Mouse (Mus musculus): ENCODE measurements around the gene Trappc5. TPM values are rescaled to one million over a fixed set of nuclear protein-coding genes. Genes with fewer than 3 reads are reported as not detected.

The Trappc5 gene
- polyA plus RNA-seq, 1 experiment from 2014 or later, result 29.9 TPM

DNA sequence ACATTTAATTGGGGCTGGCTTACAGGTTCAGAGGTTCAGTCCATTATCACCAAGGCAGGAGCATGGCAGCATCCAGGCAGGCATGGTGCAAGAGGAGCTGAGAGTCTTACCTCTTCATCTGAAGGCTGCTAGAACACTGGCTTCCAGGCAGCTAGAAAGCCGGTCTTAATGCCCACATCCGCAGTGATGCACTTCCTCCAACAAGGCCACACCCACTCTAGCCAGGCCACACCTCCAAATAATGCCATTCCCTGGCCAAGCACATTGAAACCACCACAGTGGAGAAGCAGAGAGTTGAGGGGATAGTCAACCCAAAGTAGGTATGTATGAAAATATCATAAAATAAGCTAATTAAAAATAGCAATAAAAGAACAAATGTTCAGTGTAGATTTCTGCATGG, 5.7 kb upstream of the Trappc5 start:
- H3K4me3 ChIP-seq (ENCODE audit: low read length), result no peak overlapping the region
- H3K4me2 ChIP-seq (replicated peaks; ENCODE audit: low read depth, low read length), result no peak overlapping the region
- no peaks in the 10 kb centered on the region for H3K4me1 ChIP-seq (ENCODE audit: control insufficient read depth, insufficient read depth, low read length)
- no peak overlapping the region for H3K27ac ChIP-seq (ENCODE audit: low read depth, low read length)
- H3K9me3 ChIP-seq (ENCODE audit: control insufficient read depth, low read length), result no peaks in the 10 kb centered on the region
- H3K27me3 ChIP-seq (ENCODE audit: control insufficient read depth, insufficient read depth, low read length), result no peaks in the 10 kb centered on the region
- H3K9ac ChIP-seq (ENCODE audit: low read depth, low read length), result no peak overlapping the region
- WGBS, result 72% methylated on average over 2 of the region's 2 CpGs
- H3K36me3 ChIP-seq (ENCODE audit: control insufficient read depth, insufficient read depth, low read length), result no peaks in the 10 kb centered on the region
- no peak for ATAC-seq (ENCODE audit: low FRiP score, low TSS enrichment)

DNA sequence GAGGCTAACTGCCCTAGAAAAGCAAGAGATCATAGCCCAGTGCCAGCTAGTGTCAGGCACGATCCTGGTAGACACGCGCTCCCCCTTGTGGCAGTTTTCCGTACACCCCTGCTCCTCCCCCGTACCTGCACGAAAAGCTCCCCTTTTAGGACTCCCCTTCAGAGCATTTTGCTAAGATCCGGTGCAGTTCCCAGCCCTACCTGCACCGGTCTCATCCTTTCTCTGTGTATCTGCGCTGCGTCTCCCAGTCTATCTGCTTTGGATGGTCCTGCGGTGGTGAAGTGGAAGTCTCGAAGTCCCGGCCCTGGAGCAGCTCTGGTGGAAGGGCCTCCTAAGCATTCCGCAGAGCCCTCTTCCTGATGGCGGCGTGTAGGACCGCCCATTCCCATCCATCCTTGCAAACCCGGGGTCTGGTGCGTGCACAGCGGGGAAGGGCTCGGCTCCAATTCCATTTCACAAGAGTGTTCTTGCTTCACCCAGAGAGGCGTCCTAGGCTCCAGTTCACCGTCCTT, 4.1 kb upstream of the Trappc5 start, which contains the start of gene Fcor:
Gene Fcor (minus strand): TSS at position 383 of the 512 bp plus-strand sequence.
- Histone ChIP-seq H3K9ac (ENCODE audit: low read depth, low read length) (peak within 1 kb of the TSS; percentile 53), H3K27ac (ENCODE audit: low read depth, low read length) (peak within 1 kb of the TSS; percentile 42; the same call in 1 of the 2 replicates), H3K27me3 (ENCODE audit: control insufficient read depth, insufficient read depth, low read length) (no peaks in the 10 kb centered on the region), H3K9me3 (ENCODE audit: control insufficient read depth, low read length) (no peaks in the 10 kb centered on the region), H3K36me3 (ENCODE audit: control insufficient read depth, insufficient read depth, low read length) (no peaks in the 10 kb centered on the region), H3K4me3 (ENCODE audit: low read length) (peak within 1 kb of the TSS; percentile 41), H3K4me2 (replicated peaks; ENCODE audit: low read depth, low read length) (peak within 1 kb of the TSS; percentile 59), H3K4me1 (ENCODE audit: control insufficient read depth, insufficient read depth, low read length) (no peaks in the 10 kb centered on the region)
- WGBS, result under 1% methylated on average over 23 of the region's 23 CpGs
- peak; percentile 81 for ATAC-seq (ENCODE audit: low FRiP score, low TSS enrichment)

DNA sequence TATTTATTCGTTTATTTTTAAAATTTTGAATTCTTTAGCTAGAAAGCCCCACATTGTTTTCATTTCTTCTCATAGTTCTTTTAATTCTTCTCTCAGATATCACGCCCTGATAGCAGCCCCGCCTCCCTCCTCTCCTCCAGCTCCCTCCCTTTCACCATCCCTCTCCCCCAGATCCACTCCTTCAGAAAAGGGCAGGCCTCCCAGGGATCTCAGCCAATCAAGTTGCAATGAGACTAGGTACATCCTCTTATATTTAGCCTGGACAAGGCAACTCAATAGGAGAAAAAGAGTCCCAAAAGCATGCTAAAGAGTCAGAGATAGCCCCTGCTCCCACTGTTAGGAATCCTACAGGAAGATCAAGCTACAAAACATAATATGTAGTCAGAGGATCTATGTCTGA, 1.4 kb upstream of the Trappc5 start:
- no peaks in the 10 kb centered on the region; the same call in 1 of the 2 replicates for H3K4me1 ChIP-seq (ENCODE audit: control insufficient read depth, insufficient read depth, low read length)
- H3K27me3 ChIP-seq (ENCODE audit: control insufficient read depth, insufficient read depth, low read length), result no peaks in the 10 kb centered on the region
- H3K9ac ChIP-seq (ENCODE audit: low read depth, low read length), result no peak overlapping the region
- no peaks in the 10 kb centered on the region for H3K9me3 ChIP-seq (ENCODE audit: control insufficient read depth, low read length)
- no peak overlapping the region for H3K4me3 ChIP-seq (ENCODE audit: low read length)
- no peak overlapping the region for H3K27ac ChIP-seq (ENCODE audit: low read depth, low read length)
- peaks cover 8% of the 10 kb centered on the region; the same call in 1 of the 2 replicates for H3K36me3 ChIP-seq (ENCODE audit: control insufficient read depth, insufficient read depth, low read length)
- no peak overlapping the region for H3K4me2 ChIP-seq (replicated peaks; ENCODE audit: low read depth, low read length)
- 52% methylated on average over 3 of the region's 3 CpGs for WGBS
- no peak for ATAC-seq (ENCODE audit: low FRiP score, low TSS enrichment)

DNA sequence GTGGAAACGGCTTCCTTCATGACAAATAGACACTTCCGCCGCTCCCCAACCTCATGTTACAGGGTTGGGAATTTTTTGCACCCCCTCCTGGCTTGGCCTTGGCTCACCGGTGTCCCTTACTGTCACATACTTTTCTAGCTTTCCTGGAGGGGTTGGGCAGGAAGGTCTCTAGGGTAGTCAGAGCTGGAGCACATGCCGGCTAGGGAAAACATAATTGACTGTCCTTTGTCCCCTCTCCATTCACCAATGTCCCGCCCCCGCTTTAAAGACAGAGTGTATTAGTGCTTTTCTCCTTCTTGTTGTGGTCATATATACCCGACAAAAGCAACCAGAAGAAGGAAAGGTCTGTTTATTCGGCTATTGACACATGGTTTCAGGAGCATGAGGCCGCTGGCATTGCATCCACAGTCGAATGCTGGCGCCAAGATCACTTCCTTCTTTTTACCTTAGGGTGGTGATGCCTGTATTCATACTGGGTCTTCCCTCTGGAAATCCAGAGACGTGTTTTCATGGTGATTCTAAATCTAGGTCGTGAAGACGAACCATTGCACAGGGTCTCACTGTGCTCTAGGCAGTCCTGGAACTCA, 987 bp downstream of the Trappc5 start:
- Histone ChIP-seq H3K4me1 (ENCODE audit: control insufficient read depth, insufficient read depth, low read length) (no peaks in the 10 kb centered on the region; the same call in 1 of the 2 replicates), H3K27me3 (ENCODE audit: control insufficient read depth, insufficient read depth, low read length) (no peaks in the 10 kb centered on the region), H3K36me3 (ENCODE audit: control insufficient read depth, insufficient read depth, low read length) (peaks cover 22% of the 10 kb centered on the region), H3K4me3 (ENCODE audit: low read length) (peak overlapping the region; percentile 72), H3K9me3 (ENCODE audit: control insufficient read depth, low read length) (no peaks in the 10 kb centered on the region), H3K27ac (ENCODE audit: low read depth, low read length) (peak overlapping the region; percentile 84; the same call in 1 of the 2 replicates), H3K9ac (ENCODE audit: low read depth, low read length) (peak overlapping the region; percentile 93), H3K4me2 (replicated peaks; ENCODE audit: low read depth, low read length) (peak overlapping the region; percentile 56)
- ATAC-seq (ENCODE audit: low FRiP score, low TSS enrichment), result peak; percentile 16; the same call in 1 of the 2 replicates
- 3% methylated on average over 15 of the region's 15 CpGs for WGBS

DNA sequence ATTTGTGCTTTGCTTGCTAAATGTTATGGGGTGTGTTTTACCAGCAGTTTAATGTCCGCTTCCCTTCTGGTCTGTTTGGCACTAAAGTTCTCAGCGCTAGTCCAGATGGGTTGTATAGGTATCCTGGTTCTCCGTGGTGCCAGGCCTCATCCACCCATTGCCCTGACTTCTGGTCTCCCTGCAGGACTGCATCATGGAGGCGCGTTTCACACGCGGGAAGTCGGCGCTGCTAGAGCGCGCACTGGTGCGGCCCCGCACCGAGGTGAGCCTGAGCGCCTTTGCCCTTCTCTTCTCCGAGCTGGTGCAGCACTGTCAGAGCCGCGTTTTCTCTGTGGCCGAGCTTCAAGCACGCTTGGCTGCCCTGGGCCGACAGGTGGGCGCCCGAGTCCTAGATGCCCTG, 2.7 kb downstream of the Trappc5 start:
- 96% methylated on average over 23 of the region's 23 CpGs for WGBS
- H3K27ac ChIP-seq (ENCODE audit: low read depth, low read length), result no peak overlapping the region
- H3K27me3 ChIP-seq (ENCODE audit: control insufficient read depth, insufficient read depth, low read length), result no peaks in the 10 kb centered on the region
- ATAC-seq (ENCODE audit: low FRiP score, low TSS enrichment), result no peak
- H3K36me3 ChIP-seq (ENCODE audit: control insufficient read depth, insufficient read depth, low read length), result peaks cover 22% of the 10 kb centered on the region
- H3K4me2 ChIP-seq (replicated peaks; ENCODE audit: low read depth, low read length), result no peak overlapping the region
- H3K9me3 ChIP-seq (ENCODE audit: control insufficient read depth, low read length), result no peaks in the 10 kb centered on the region
- no peaks in the 10 kb centered on the region; the same call in 1 of the 2 replicates for H3K4me1 ChIP-seq (ENCODE audit: control insufficient read depth, insufficient read depth, low read length)
- no peak overlapping the region for H3K9ac ChIP-seq (ENCODE audit: low read depth, low read length)
- H3K4me3 ChIP-seq (ENCODE audit: low read length), result no peak overlapping the region

DNA sequence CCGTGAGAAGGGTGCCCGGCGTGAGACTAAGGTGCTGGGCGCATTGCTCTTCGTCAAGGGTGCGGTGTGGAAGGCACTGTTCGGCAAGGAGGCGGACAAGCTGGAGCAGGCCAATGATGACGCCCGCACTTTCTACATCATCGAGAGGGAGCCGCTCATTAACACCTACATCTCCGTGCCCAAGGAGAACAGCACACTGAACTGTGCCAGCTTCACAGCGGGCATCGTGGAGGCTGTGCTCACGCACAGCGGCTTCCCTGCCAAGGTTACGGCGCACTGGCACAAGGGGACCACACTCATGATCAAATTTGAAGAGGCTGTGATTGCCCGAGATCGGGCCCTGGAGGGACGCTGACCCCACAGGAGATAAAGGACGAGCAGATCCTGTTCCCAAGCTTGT, 3.1 kb downstream of the Trappc5 start:
- Histone ChIP-seq H3K9ac (ENCODE audit: low read depth, low read length) (no peak overlapping the region), H3K4me3 (ENCODE audit: low read length) (no peak overlapping the region), H3K27me3 (ENCODE audit: control insufficient read depth, insufficient read depth, low read length) (no peaks in the 10 kb centered on the region), H3K4me2 (replicated peaks; ENCODE audit: low read depth, low read length) (no peak overlapping the region), H3K36me3 (ENCODE audit: control insufficient read depth, insufficient read depth, low read length) (peaks cover 22% of the 10 kb centered on the region), H3K9me3 (ENCODE audit: control insufficient read depth, low read length) (no peaks in the 10 kb centered on the region), H3K4me1 (ENCODE audit: control insufficient read depth, insufficient read depth, low read length) (no peaks in the 10 kb centered on the region; the same call in 1 of the 2 replicates), H3K27ac (ENCODE audit: low read depth, low read length) (no peak overlapping the region)
- 94% methylated on average over 23 of the region's 23 CpGs for WGBS
- no peak for ATAC-seq (ENCODE audit: low FRiP score, low TSS enrichment)

DNA sequence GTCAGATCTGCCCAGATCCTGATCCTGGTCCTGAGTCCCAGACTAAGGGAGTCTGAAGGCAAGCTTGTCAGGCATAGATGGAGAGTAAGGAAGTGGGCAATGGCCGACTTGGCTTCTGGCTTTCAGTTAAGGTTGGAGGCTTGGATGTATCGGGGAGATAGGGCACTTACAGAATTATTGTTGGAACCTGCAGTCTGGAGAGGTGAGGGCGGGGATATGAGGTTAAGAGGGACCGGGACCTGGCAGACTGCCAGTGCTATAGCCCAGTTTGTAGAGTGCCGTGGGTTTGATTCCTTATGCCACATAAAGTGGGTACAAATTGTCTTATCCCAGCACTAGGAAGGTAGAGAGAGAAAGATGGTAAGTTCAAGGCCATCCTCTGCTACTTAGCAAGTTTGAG, 3.6 kb downstream of the Trappc5 start:
- no peak for ATAC-seq (ENCODE audit: low FRiP score, low TSS enrichment)
- Histone ChIP-seq H3K27ac (ENCODE audit: low read depth, low read length) (no peak overlapping the region), H3K27me3 (ENCODE audit: control insufficient read depth, insufficient read depth, low read length) (no peaks in the 10 kb centered on the region), H3K36me3 (ENCODE audit: control insufficient read depth, insufficient read depth, low read length) (peaks cover 22% of the 10 kb centered on the region), H3K9ac (ENCODE audit: low read depth, low read length) (no peak overlapping the region), H3K9me3 (ENCODE audit: control insufficient read depth, low read length) (no peaks in the 10 kb centered on the region), H3K4me2 (replicated peaks; ENCODE audit: low read depth, low read length) (no peak overlapping the region), H3K4me1 (ENCODE audit: control insufficient read depth, insufficient read depth, low read length) (no peaks in the 10 kb centered on the region; the same call in 1 of the 2 replicates), H3K4me3 (ENCODE audit: low read length) (no peak overlapping the region)
- WGBS, result 93% methylated on average over 5 of the region's 5 CpGs

DNA sequence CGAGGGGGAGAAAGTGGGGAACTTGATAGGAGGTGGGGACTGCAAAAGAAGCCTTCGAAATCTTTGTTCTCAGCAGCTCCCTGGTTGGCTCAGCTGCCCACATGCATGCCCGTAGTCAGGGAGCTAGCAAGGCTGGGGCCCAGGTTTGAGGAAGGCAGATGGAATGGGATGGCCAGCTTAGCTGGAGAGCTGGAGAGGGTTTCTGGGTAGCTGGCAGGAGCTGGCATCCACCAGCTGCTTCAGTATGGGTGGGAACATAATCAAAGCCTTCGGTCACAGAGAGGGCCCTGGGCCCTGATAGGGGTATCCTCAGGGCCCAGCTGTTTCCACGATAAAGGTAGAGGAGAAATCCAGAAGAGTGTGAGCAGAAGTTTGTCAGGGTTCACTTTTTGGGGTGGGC, 6.3 kb downstream of the Trappc5 start:
- Histone ChIP-seq H3K27ac (ENCODE audit: low read depth, low read length) (no peak overlapping the region), H3K9ac (ENCODE audit: low read depth, low read length) (no peak overlapping the region), H3K36me3 (ENCODE audit: control insufficient read depth, insufficient read depth, low read length) (peaks cover 22% of the 10 kb centered on the region), H3K4me3 (ENCODE audit: low read length) (no peak overlapping the region), H3K9me3 (ENCODE audit: control insufficient read depth, low read length) (no peaks in the 10 kb centered on the region), H3K4me2 (replicated peaks; ENCODE audit: low read depth, low read length) (no peak overlapping the region), H3K4me1 (ENCODE audit: control insufficient read depth, insufficient read depth, low read length) (no peaks in the 10 kb centered on the region; the same call in 1 of the 2 replicates), H3K27me3 (ENCODE audit: control insufficient read depth, insufficient read depth, low read length) (no peaks in the 10 kb centered on the region)
- ATAC-seq (ENCODE audit: low FRiP score, low TSS enrichment), result no peak
- WGBS, result 98% methylated on average over 5 of the region's 5 CpGs

DNA sequence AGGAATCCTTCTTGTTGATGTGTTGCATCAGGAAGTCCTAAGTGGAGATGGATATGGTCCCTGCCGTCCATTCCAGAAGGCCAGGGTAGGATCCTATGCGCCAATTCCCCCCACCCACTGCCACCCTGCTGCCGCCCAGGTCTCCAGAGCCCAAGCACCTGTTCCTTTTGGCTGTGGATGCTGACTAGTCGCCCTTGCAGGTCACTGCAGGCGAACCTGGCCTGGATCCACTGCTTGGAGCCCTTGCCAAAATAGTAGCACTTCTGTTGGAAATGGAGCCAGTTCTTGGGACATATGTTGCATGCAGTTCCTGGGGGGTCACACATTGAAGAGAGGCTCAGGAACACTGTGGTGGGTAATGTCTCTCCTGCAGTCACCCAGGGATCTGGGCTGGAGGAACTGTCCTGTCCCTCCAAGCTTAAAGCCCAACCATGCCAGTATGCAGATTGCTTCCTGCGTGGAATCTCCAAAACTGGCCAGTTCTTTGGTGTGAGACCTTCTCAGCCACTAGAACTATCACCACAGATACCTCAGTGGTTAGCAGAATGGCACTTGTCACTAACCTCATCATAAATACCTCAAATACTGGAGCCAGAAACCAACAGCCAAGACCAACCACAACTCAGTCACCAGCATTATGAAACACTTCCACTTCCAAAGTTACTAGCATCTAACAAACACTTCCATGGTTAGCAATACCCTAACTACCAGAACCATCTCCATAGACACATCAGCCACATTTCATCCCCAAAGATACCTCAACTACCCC, 7.5 kb downstream of the Trappc5 start:
- H3K27me3 ChIP-seq (ENCODE audit: control insufficient read depth, insufficient read depth, low read length), result no peaks in the 10 kb centered on the region
- 76% methylated on average over 6 of the region's 6 CpGs for WGBS

More for the DNA sequence above, 7.5 kb downstream of the Trappc5 start:
- Histone ChIP-seq H3K9ac (ENCODE audit: low read depth, low read length) (no peak overlapping the region), H3K9me3 (ENCODE audit: control insufficient read depth, low read length) (no peaks in the 10 kb centered on the region), H3K4me2 (replicated peaks; ENCODE audit: low read depth, low read length) (no peak overlapping the region), H3K36me3 (ENCODE audit: control insufficient read depth, insufficient read depth, low read length) (peaks cover 22% of the 10 kb centered on the region), H3K4me3 (ENCODE audit: low read length) (no peak overlapping the region), H3K27ac (ENCODE audit: low read depth, low read length) (no peak overlapping the region), H3K4me1 (ENCODE audit: control insufficient read depth, insufficient read depth, low read length) (no peaks in the 10 kb centered on the region)
- no peak for ATAC-seq (ENCODE audit: low FRiP score, low TSS enrichment)
